Mouse (Mus musculus) liver, embryonic 13.5 days (tissue): ENCODE data around the gene Zfp872. TPM values are rescaled to one million over a fixed set of nuclear protein-coding genes. Genes with fewer than 3 reads are reported as not detected.

ENCODE experiments used
- ATAC-seq: fragments of 200-750 bp; cut with Nextera tagmentation; 2 replicates; pipeline ENCODE4 v1.8.0; 2017; ENCODE audit warnings: low read depth, mild to moderate bottlenecking, moderate number of reproducible peaks, moderate library complexity
- DNase-seq: peaks from one replicate; pipeline ENCODE4 v3.0.0; 2022
- H3K27ac ChIP-seq: fragments of 300-500 bp; sonication (generic); 2 replicates; pipeline ENCODE4 v1.5.1; 2015; ENCODE audit warnings: moderate library complexity, mild to moderate bottlenecking, inconsistent platforms
- H3K27me3 ChIP-seq: fragments of 300-500 bp; sonication (generic); 2 replicates; pipeline ENCODE4 v1.6.1; 2015; ENCODE audit warnings: mild to moderate bottlenecking, inconsistent platforms
- H3K36me3 ChIP-seq: fragments of 300-500 bp; sonication (generic); 2 replicates; pipeline ENCODE4 v1.6.1; 2015; ENCODE audit warnings: mild to moderate bottlenecking, inconsistent platforms
- H3K4me1 ChIP-seq: fragments of 300-500 bp; sonication (generic); replicated peaks from 2 replicates; pipeline ENCODE4 v1.6.1; 2015; ENCODE audit warnings: inconsistent platforms
- H3K4me2 ChIP-seq: fragments of 300-500 bp; sonication (generic); 2 replicates; pipeline ENCODE4 v1.6.1; 2015; ENCODE audit warnings: inconsistent platforms, mild to moderate bottlenecking, moderate library complexity
- H3K4me3 ChIP-seq: fragments of 300-500 bp; sonication (generic); replicated peaks from 2 replicates; pipeline ENCODE4 v1.5.1; 2015; ENCODE audit warnings: mild to moderate bottlenecking, inconsistent platforms
- H3K9ac ChIP-seq: fragments of 300-500 bp; sonication (generic); 2 replicates; pipeline ENCODE4 v1.6.1; 2015; ENCODE audit warnings: mild to moderate bottlenecking, inconsistent platforms
- H3K9me3 ChIP-seq: fragments of 300-500 bp; sonication (generic); replicated peaks from 2 replicates; pipeline ENCODE4 v1.6.1; 2016; ENCODE audit warnings: inconsistent platforms
- WGBS: fragments of 180-500 bp; shearing (Covaris S2); methylation state at CpG from one replicate; pipeline ENCODE4 v1.1.7; 2015; ENCODE audit not compliant: insufficient replicate concordance; 5-methylcytosine and 5-hydroxymethylcytosine counted together
- polyA plus RNA-seq: library from polyadenylated mRNA; unstranded; fragments of >200 nt; fragmentation: Nextera tagmentation; extraction: Ambion mirVana; gene quantifications from 2 replicates; pipeline ENCODE4 v1.2.1, GENCODE M21; 2015

The Zfp872 gene
- polyA plus RNA-seq, 1 experiment from 2014 or later: not detected

- Histone ChIP-seq H3K27ac (peak within 1 kb of the TSS; percentile 77), H3K36me3 (peaks cover 12% of the 10 kb centered on the region; the same call in 1 of the 2 replicates), H3K4me3 (peak within 1 kb of the TSS; percentile 76), H3K27me3 (no peaks in the 10 kb centered on the region), H3K9me3 (no peaks in the 10 kb centered on the region), H3K4me2 (peak within 1 kb of the TSS; percentile 89), H3K4me1 (peaks cover 22% of the 10 kb centered on the region), H3K9ac (peak within 1 kb of the TSS; percentile 86)
- ATAC-seq: peak; percentile 97
- DNase-seq: peak; percentile 99
- WGBS: under 1% methylated on average over 65 of the region's 65 CpGs
Measured at GRCm38 (mm10) chr9:22156497-22157245, 31.2 kb upstream of the Zfp872 start, which contains the start of gene Pigyl. Pigyl (plus strand) TSS chr9:22156846.

GRCm38 (mm10) chr9:22157516-22158265 is 30.2 kb upstream of the Zfp872 start:
- Histone ChIP-seq H3K9ac (peak overlapping the region; percentile 86), H3K36me3 (peaks cover 12% of the 10 kb centered on the region; the same call in 1 of the 2 replicates), H3K27me3 (no peaks in the 10 kb centered on the region), H3K4me2 (peak overlapping the region; percentile 89), H3K4me3 (peak overlapping the region; percentile 76), H3K9me3 (no peaks in the 10 kb centered on the region), H3K4me1 (peaks cover 22% of the 10 kb centered on the region), H3K27ac (no peak overlapping the region)
- 64% methylated on average over 34 of the region's 34 CpGs for WGBS
- DNase-seq: no peak
- ATAC-seq: no peak

- no peaks in the 10 kb centered on the region for H3K9me3 ChIP-seq
- H3K27me3 ChIP-seq: peaks cover 31% of the 10 kb centered on the region
- H3K4me1 ChIP-seq: peaks cover 25% of the 10 kb centered on the region
- peaks cover 12% of the 10 kb centered on the region; the same call in 1 of the 2 replicates for H3K36me3 ChIP-seq
- ATAC-seq: no peak
- H3K27ac ChIP-seq: no peak overlapping the region
- H3K4me2 ChIP-seq: no peak overlapping the region
- 51% methylated on average over 6 of the region's 6 CpGs for WGBS
- DNase-seq: no peak
- H3K4me3 ChIP-seq: no peak overlapping the region
- H3K9ac ChIP-seq: no peak overlapping the region
Measured at GRCm38 (mm10) chr9:22161299-22161698, 26.6 kb upstream of the Zfp872 start.

GRCm38 (mm10) chr9:22162305-22162704 is 25.6 kb upstream of the Zfp872 start:
- ATAC-seq (no peak), DNase-seq (no peak)
- Histone ChIP-seq H3K36me3 (peaks cover 12% of the 10 kb centered on the region; the same call in 1 of the 2 replicates), H3K9me3 (no peaks in the 10 kb centered on the region), H3K4me2 (no peak overlapping the region), H3K9ac (no peak overlapping the region), H3K27ac (no peak overlapping the region), H3K27me3 (peaks cover 31% of the 10 kb centered on the region), H3K4me1 (peaks cover 20% of the 10 kb centered on the region), H3K4me3 (no peak overlapping the region)
- WGBS: 67% methylated on average over 9 of the region's 9 CpGs

GRCm38 (mm10) chr9:22162912-22163311 is 25.0 kb upstream of the Zfp872 start:
- H3K36me3 ChIP-seq: peaks cover 10% of the 10 kb centered on the region; the same call in 1 of the 2 replicates
- no peak overlapping the region for H3K9ac ChIP-seq
- H3K4me1 ChIP-seq: peaks cover 14% of the 10 kb centered on the region
- H3K4me3 ChIP-seq: no peak overlapping the region
- no peak for ATAC-seq
- peaks cover 31% of the 10 kb centered on the region for H3K27me3 ChIP-seq
- 66% methylated on average over 7 of the region's 7 CpGs for WGBS
- H3K9me3 ChIP-seq: no peaks in the 10 kb centered on the region
- no peak overlapping the region for H3K27ac ChIP-seq
- H3K4me2 ChIP-seq: no peak overlapping the region
- no peak for DNase-seq

GRCm38 (mm10) chr9:22164711-22165668 is 22.9 kb upstream of the Zfp872 start:
- ATAC-seq: peak; percentile 39; the same call in 1 of the 2 replicates
- H3K9ac ChIP-seq: peak overlapping the region; percentile 68
- 2% methylated on average over 54 of the region's 54 CpGs for WGBS

GRCm38 (mm10) chr9:22165964-22166363 is 21.9 kb upstream of the Zfp872 start:
- Histone ChIP-seq H3K9me3 (no peaks in the 10 kb centered on the region), H3K4me2 (no peak overlapping the region), H3K27me3 (peaks cover 31% of the 10 kb centered on the region), H3K36me3 (no peaks in the 10 kb centered on the region), H3K4me3 (no peak overlapping the region), H3K27ac (no peak overlapping the region), H3K4me1 (peaks cover 11% of the 10 kb centered on the region), H3K9ac (no peak overlapping the region)
- DNase-seq (no peak), ATAC-seq (no peak)
- WGBS: 41% methylated on average over 6 of the region's 6 CpGs

More at GRCm38 (mm10) chr9:22164711-22165668, 22.9 kb upstream of the Zfp872 start:
- H3K4me1 ChIP-seq: peaks cover 11% of the 10 kb centered on the region
- peak; percentile 15 for DNase-seq
- H3K36me3 ChIP-seq: no peaks in the 10 kb centered on the region
- peak overlapping the region; percentile 61 for H3K4me3 ChIP-seq
- H3K27me3 ChIP-seq: peaks cover 31% of the 10 kb centered on the region
- H3K4me2 ChIP-seq: peak overlapping the region; percentile 85
- H3K27ac ChIP-seq: no peak overlapping the region
- no peaks in the 10 kb centered on the region for H3K9me3 ChIP-seq

- H3K4me3 ChIP-seq: no peak overlapping the region
- H3K9ac ChIP-seq: no peak overlapping the region
- no peaks in the 10 kb centered on the region for H3K36me3 ChIP-seq
- DNase-seq: no peak
- no peak for ATAC-seq
- H3K27ac ChIP-seq: no peak overlapping the region
- peaks cover 31% of the 10 kb centered on the region for H3K27me3 ChIP-seq
- no peaks in the 10 kb centered on the region for H3K9me3 ChIP-seq
- WGBS: 70% methylated on average over 10 of the region's 10 CpGs
- peaks cover 11% of the 10 kb centered on the region for H3K4me1 ChIP-seq
- no peak overlapping the region for H3K4me2 ChIP-seq
Measured at GRCm38 (mm10) chr9:22166686-22167085, 21.2 kb upstream of the Zfp872 start.

GRCm38 (mm10) chr9:22167751-22168150 is 20.1 kb upstream of the Zfp872 start:
- no peak overlapping the region for H3K4me2 ChIP-seq
- no peak for DNase-seq
- H3K27me3 ChIP-seq: peaks cover 31% of the 10 kb centered on the region
- H3K36me3 ChIP-seq: no peaks in the 10 kb centered on the region
- peaks cover 11% of the 10 kb centered on the region for H3K4me1 ChIP-seq
- H3K4me3 ChIP-seq: no peak overlapping the region
- no peaks in the 10 kb centered on the region for H3K9me3 ChIP-seq
- H3K9ac ChIP-seq: no peak overlapping the region
- WGBS: 83% methylated on average over 4 of the region's 4 CpGs
- H3K27ac ChIP-seq: no peak overlapping the region
- ATAC-seq: no peak

GRCm38 (mm10) chr9:22169327-22169726 is 18.6 kb upstream of the Zfp872 start:
- Histone ChIP-seq H3K4me3 (no peak overlapping the region), H3K4me1 (peaks cover 11% of the 10 kb centered on the region), H3K36me3 (no peaks in the 10 kb centered on the region), H3K27ac (no peak overlapping the region), H3K9ac (no peak overlapping the region), H3K27me3 (peaks cover 17% of the 10 kb centered on the region), H3K4me2 (no peak overlapping the region), H3K9me3 (no peaks in the 10 kb centered on the region)
- 81% methylated on average over 11 of the region's 11 CpGs for WGBS
- ATAC-seq (no peak), DNase-seq (no peak)
